Mouse (Mus musculus) stomach, embryonic 16.5 days (tissue): ENCODE data around the gene Kif1b. TPM values are rescaled to one million over a fixed set of nuclear protein-coding genes. Genes with fewer than 3 reads are reported as not detected.

ENCODE experiments used
- ATAC-seq: fragments of 200-750 bp; cut with Nextera tagmentation; 2 replicates; pipeline ENCODE4 v1.8.0; 2017; ENCODE audit warnings: moderate number of reproducible peaks, moderate TSS enrichment; ENCODE audit not compliant: insufficient read depth, low FRiP score
- H3K27ac ChIP-seq: fragments of 300-500 bp; sonication (generic); 2 replicates; pipeline ENCODE4 v1.5.1; 2014; ENCODE audit warnings: low read length
- H3K27me3 ChIP-seq: fragments of 300-500 bp; sonication (generic); 2 replicates; pipeline ENCODE4 v1.6.1; 2014; ENCODE audit warnings: low read length, control low read depth, mixed read lengths; ENCODE audit not compliant: control insufficient read depth, insufficient read depth
- H3K36me3 ChIP-seq: fragments of 300-500 bp; sonication (generic); 2 replicates; pipeline ENCODE4 v1.6.1; 2014; ENCODE audit warnings: low read length; ENCODE audit not compliant: control insufficient read depth, insufficient read depth
- H3K4me1 ChIP-seq: fragments of 300-500 bp; sonication (generic); 2 replicates; pipeline ENCODE4 v1.6.1; 2014; ENCODE audit warnings: low read length, control low read depth, mixed read lengths; ENCODE audit not compliant: control insufficient read depth, insufficient read depth
- H3K4me2 ChIP-seq: fragments of 300-500 bp; sonication (generic); 2 replicates; pipeline ENCODE4 v1.6.1; 2014; ENCODE audit warnings: low read depth, low read length, mixed read lengths
- H3K4me3 ChIP-seq: fragments of 300-500 bp; sonication (generic); replicated peaks from 2 replicates; pipeline ENCODE4 v1.5.1; 2014; ENCODE audit warnings: mild to moderate bottlenecking, low read length
- H3K9ac ChIP-seq: fragments of 300-500 bp; sonication (generic); 2 replicates; pipeline ENCODE4 v1.6.1; 2014; ENCODE audit warnings: low read length
- H3K9me3 ChIP-seq: fragments of 300-500 bp; sonication (generic); replicated peaks from 2 replicates; pipeline ENCODE4 v1.6.1; 2016; ENCODE audit warnings: low read length, control low read depth; ENCODE audit not compliant: control insufficient read depth
- WGBS: fragments of 180-500 bp; shearing (Covaris S2); extraction: QIAGEN DNeasy Blood & Tissue Kit; methylation state at CpG from one replicate; pipeline ENCODE4 v1.1.7; 2014; 5-methylcytosine and 5-hydroxymethylcytosine counted together
- polyA plus RNA-seq: library from polyadenylated mRNA; unstranded; fragments of >200 nt; fragmentation: Nextera tagmentation; extraction: Ambion mirVana; gene quantifications from 2 replicates; pipeline ENCODE4 v1.2.1, GENCODE M21; 2015

The Kif1b gene
- polyA plus RNA-seq, 1 experiment from 2014 or later = 29.5 TPM

- Histone ChIP-seq H3K27ac (no peak overlapping the region), H3K9ac (no peak overlapping the region), H3K9me3 (no peaks in the 10 kb centered on the region), H3K36me3 (no peaks in the 10 kb centered on the region), H3K27me3 (no peaks in the 10 kb centered on the region), H3K4me1 (peaks cover 16% of the 10 kb centered on the region), H3K4me3 (no peak overlapping the region), H3K4me2 (no peak overlapping the region)
- ATAC-seq = no peak
- 66% methylated on average over 8 of the region's 8 CpGs for WGBS
These were observed 21.0 kb downstream of the Kif1b start for GRCm38 (mm10) chr4:149286287-149287137.

- no peak overlapping the region for H3K4me2 ChIP-seq
These were observed 21.8 kb downstream of the Kif1b start for GRCm38 (mm10) chr4:149285691-149286090.

GRCm38 (mm10) chr4:149283018-149283417 is 24.5 kb downstream of the Kif1b start:
- WGBS = 67% methylated on average over 3 of the region's 3 CpGs

More at GRCm38 (mm10) chr4:149285691-149286090, 21.8 kb downstream of the Kif1b start:
- H3K4me3 ChIP-seq = no peak overlapping the region
- H3K9ac ChIP-seq = no peak overlapping the region
- H3K4me1 ChIP-seq = peaks cover 16% of the 10 kb centered on the region
- ATAC-seq = no peak
- 78% methylated on average over 1 of the region's 1 CpGs for WGBS
- H3K36me3 ChIP-seq = no peaks in the 10 kb centered on the region
- H3K27me3 ChIP-seq = no peaks in the 10 kb centered on the region
- no peaks in the 10 kb centered on the region for H3K9me3 ChIP-seq
- H3K27ac ChIP-seq = no peak overlapping the region

GRCm38 (mm10) chr4:149282025-149282738 is 25.3 kb downstream of the Kif1b start:
- Histone ChIP-seq H3K9me3 (no peaks in the 10 kb centered on the region), H3K4me1 (peaks cover 26% of the 10 kb centered on the region), H3K9ac (no peak overlapping the region), H3K4me3 (no peak overlapping the region), H3K27ac (peak overlapping the region; percentile 24; the same call in 1 of the 2 replicates), H3K27me3 (no peaks in the 10 kb centered on the region), H3K4me2 (no peak overlapping the region), H3K36me3 (no peaks in the 10 kb centered on the region)
- WGBS = 58% methylated on average over 7 of the region's 7 CpGs
- no peak for ATAC-seq

More at GRCm38 (mm10) chr4:149283018-149283417, 24.5 kb downstream of the Kif1b start:
- H3K4me2 ChIP-seq = no peak overlapping the region
- H3K9ac ChIP-seq = no peak overlapping the region
- no peaks in the 10 kb centered on the region for H3K27me3 ChIP-seq
- ATAC-seq = no peak
- no peaks in the 10 kb centered on the region for H3K36me3 ChIP-seq
- no peak overlapping the region for H3K4me3 ChIP-seq
- peaks cover 23% of the 10 kb centered on the region for H3K4me1 ChIP-seq
- no peaks in the 10 kb centered on the region for H3K9me3 ChIP-seq
- H3K27ac ChIP-seq = no peak overlapping the region; the same call in 1 of the 2 replicates

- peak; percentile 92 for ATAC-seq
- WGBS = 24% methylated on average over 4 of the region's 4 CpGs
- H3K4me1 ChIP-seq = peaks cover 15% of the 10 kb centered on the region
- 0 out of 2 replicates have a peak, but pooled peaks cover 3% of the 10 kb centered on the region for H3K9me3 ChIP-seq
- H3K27ac ChIP-seq = no peak overlapping the region
- H3K4me2 ChIP-seq = peak overlapping the region; percentile 22; the same call in 1 of the 2 replicates
- H3K4me3 ChIP-seq = no peak overlapping the region
- H3K27me3 ChIP-seq = no peaks in the 10 kb centered on the region
- H3K36me3 ChIP-seq = peaks cover 17% of the 10 kb centered on the region
- no peak overlapping the region for H3K9ac ChIP-seq
These were observed 29.9 kb downstream of the Kif1b start for GRCm38 (mm10) chr4:149277571-149277970.

- WGBS = 92% methylated on average over 1 of the region's 1 CpGs
- H3K4me2 ChIP-seq = no peak overlapping the region
- 0 out of 2 replicates have a peak, but pooled peaks cover 3% of the 10 kb centered on the region for H3K9me3 ChIP-seq
- H3K36me3 ChIP-seq = peaks cover 17% of the 10 kb centered on the region
- no peak for ATAC-seq
- H3K9ac ChIP-seq = no peak overlapping the region
- H3K4me3 ChIP-seq = no peak overlapping the region
- H3K4me1 ChIP-seq = peaks cover 4% of the 10 kb centered on the region
- no peak overlapping the region for H3K27ac ChIP-seq
- H3K27me3 ChIP-seq = no peaks in the 10 kb centered on the region
These were observed 34.4 kb downstream of the Kif1b start for GRCm38 (mm10) chr4:149273128-149273527.

- 97% methylated on average over 6 of the region's 6 CpGs for WGBS
- peaks cover 26% of the 10 kb centered on the region for H3K36me3 ChIP-seq
- no peak for ATAC-seq
These were observed 37.0 kb downstream of the Kif1b start for GRCm38 (mm10) chr4:149270541-149270940.

GRCm38 (mm10) chr4:149269026-149269425 is 38.5 kb downstream of the Kif1b start:
- peaks cover 18% of the 10 kb centered on the region for H3K36me3 ChIP-seq
- no peak overlapping the region for H3K9ac ChIP-seq
- WGBS = 79% methylated on average over 4 of the region's 4 CpGs
- H3K4me3 ChIP-seq = no peak overlapping the region
- no peak for ATAC-seq
- 0 out of 2 replicates have a peak, but pooled peaks cover 3% of the 10 kb centered on the region for H3K9me3 ChIP-seq
- no peaks in the 10 kb centered on the region for H3K4me1 ChIP-seq
- no peak overlapping the region for H3K4me2 ChIP-seq
- no peaks in the 10 kb centered on the region for H3K27me3 ChIP-seq
- no peak overlapping the region for H3K27ac ChIP-seq

More at GRCm38 (mm10) chr4:149270541-149270940, 37.0 kb downstream of the Kif1b start:
- H3K9me3 ChIP-seq = 0 out of 2 replicates have a peak, but pooled peaks cover 3% of the 10 kb centered on the region
- no peak overlapping the region for H3K27ac ChIP-seq
- no peak overlapping the region for H3K4me3 ChIP-seq
- H3K27me3 ChIP-seq = no peaks in the 10 kb centered on the region
- H3K4me2 ChIP-seq = no peak overlapping the region
- H3K4me1 ChIP-seq = no peaks in the 10 kb centered on the region
- H3K9ac ChIP-seq = no peak overlapping the region

GRCm38 (mm10) chr4:149264895-149265294 is 42.6 kb downstream of the Kif1b start:
- H3K9ac ChIP-seq = no peak overlapping the region
- 85% methylated on average over 2 of the region's 2 CpGs for WGBS
- H3K27me3 ChIP-seq = no peaks in the 10 kb centered on the region
- H3K4me1 ChIP-seq = no peaks in the 10 kb centered on the region
- no peak for ATAC-seq
- H3K9me3 ChIP-seq = no peaks in the 10 kb centered on the region
- peaks cover 10% of the 10 kb centered on the region; the same call in 1 of the 2 replicates for H3K36me3 ChIP-seq
- no peak overlapping the region for H3K4me2 ChIP-seq
- H3K27ac ChIP-seq = no peak overlapping the region
- H3K4me3 ChIP-seq = no peak overlapping the region
